Mouse (Mus musculus): Measurements from ENCODE around the gene Ttll5.

Ttll5 gene

DNA sequence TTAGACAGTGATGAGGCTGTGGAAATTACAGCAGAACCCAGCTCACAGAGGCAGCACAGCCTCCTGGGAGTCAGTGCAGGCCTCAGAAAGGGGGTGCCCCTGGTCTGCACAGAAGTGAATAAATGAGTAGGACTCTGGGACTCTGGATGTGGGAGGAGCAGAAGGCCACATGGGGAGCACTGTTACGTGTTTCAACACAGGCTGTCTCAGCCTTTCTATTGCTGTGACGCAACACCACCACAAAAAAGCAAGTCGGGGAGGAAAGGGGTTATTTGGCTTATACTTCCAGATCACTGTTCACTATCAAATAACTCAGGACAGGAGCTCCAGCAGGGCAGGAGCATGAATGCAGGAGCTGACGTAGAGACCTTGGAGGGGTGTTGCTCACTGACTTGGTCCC, 271.3 kb downstream of the Ttll5 start:
- DNase-seq (ENCODE audit: low read depth, low spot score): no peak

DNA sequence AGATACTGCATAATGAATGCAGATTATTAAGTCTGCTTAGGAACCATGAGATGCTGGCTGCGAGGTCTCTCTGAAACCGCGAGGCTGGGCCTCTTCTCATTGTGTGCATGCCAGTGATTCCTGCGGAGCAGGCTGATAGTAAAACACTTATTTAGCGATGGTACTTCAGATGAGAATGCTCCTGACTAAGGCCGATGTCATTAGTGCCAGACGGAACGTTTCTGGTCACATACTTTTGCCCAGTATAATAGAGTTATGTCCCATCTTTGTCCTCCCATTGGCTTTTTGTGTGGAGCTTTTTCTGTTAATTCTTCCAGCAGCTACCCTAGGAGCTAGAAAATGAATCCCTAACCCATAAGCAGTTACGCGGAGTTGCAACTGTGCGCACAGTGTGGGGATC, 273.3 kb downstream of the Ttll5 start:
- DNase-seq (ENCODE audit: low read depth, low spot score): no peak

DNA sequence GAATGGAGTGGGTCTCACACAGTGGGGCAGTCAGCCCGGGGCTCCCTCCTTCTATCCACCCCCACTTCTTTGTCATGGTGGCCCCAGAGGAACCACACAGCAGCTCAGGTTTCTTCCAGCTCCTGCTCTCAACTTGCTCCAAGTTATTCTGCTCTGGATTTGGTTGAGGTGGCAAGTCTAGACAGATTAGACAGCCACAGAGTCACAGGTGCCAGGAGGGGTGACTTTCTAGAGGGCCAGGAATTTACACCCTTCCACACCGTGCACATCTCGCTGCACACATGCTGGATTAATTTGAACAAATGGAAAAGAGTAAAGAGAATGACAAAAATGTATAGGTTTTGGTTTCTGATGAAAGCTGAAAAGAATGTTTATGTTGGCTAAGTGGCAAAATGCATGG, 276.3 kb downstream of the Ttll5 start:
- no peak for DNase-seq (ENCODE audit: low read depth, low spot score)

GRCm38 (mm10) chr12:86102686-86103085, 278.2 kb downstream of the Ttll5 start:
- no peak for DNase-seq (ENCODE audit: low read depth, low spot score)

DNA sequence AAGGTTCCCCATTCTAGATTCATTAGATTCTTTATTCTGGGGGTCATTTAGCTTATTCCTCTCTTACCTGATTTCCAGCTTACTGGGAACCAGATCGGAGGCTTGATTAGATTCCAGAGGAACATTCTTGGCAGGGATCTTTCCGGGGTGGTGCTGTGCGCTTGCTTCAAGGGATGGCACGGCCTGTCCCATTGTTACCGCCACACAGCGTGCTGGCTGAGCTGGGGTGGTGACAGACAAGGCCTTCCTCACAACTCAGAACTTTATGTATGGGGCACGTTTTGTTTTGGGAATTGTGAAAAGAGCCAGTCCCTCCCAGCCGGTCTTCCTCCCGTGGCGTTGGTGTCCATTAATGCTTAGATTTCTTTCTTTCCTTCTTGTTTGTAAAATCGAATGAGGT, 278.9 kb downstream of the Ttll5 start:
- no peak for DNase-seq (ENCODE audit: low read depth, low spot score)

DNA sequence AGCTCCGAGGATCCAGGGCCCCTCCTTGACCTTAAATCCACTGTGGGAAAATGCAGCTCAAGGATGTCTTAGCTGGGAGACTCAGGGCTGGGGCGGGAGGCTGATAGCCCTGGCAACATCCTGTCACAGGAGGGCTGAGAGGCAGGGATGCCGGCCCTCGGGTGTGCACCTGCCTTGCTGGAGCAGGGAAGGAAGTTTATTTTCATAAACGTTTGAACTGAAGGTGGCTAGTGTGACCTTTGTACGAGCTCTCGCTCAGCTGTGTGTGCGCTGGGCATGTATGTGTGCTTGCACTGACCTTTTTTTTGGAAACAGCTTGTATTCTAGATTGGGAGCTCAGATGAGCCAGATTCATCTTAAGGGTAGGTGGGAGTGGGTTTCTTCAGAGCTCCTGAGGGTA, 279.4 kb downstream of the Ttll5 start:
- no peak for DNase-seq (ENCODE audit: low read depth, low spot score)

DNA sequence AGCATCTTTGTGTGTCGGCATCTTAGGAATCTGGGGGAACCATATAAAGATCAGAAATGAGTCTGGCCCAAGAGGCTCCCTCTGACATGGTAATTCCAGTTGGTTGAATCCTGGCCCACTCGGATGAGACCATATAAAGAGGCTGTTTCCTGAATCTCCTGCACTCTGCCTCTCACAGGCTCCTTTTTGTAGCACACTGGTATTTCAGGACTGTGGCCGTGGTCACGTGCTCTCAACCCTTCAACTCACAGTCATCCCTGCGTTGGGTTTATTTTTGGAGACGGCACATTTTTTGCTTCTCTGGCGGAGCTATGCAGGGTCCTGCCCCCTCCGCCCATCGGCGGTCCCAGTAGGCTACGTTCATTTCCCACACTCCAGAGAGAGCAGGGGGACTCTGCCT, 279.8 kb downstream of the Ttll5 start:
- no peak for DNase-seq (ENCODE audit: low read depth, low spot score)

DNA sequence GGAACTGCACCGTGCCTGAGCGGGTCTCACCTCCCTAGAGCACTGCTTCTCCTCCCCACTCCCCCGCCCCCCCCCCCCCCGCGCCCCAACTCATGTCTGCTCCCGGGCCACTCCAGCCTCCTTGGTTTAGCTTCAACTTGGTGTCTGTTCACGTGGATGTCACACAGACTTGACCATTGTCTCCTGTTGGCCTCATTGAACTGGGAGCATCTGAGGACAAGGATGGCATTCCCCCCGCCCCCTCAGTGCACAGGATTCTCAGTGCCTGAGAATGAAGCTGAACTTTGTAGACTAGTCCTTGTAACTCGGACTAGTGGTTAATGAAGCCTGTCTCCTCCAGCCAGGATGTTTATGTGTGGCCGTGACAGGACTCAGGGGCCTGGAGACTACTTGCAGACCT, 281.1 kb downstream of the Ttll5 start:
- DNase-seq (ENCODE audit: low read depth, low spot score): no peak

GRCm38 (mm10) chr12:86106086-86106485, 281.6 kb downstream of the Ttll5 start:
- no peak for DNase-seq (ENCODE audit: low read depth, low spot score)

DNA sequence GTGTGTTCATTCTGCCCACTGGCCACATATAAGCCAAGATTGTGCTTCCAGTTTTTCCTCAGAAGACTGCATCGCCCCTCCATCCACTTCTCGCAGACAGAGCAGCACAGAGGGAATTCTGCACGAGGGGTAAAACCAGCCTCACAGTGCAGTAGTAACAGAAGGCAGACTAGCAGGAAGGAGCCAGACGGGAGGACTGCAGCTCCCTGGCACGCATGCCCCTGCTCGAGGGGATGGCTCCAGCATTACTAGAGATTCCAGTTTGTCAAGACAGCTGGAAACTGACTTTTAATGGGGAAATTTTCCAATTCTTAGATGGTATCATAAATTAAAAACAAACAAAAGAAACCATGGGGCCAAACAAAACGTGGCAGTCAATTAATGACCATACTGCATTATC, 283.2 kb downstream of the Ttll5 start:
- no peak for DNase-seq (ENCODE audit: low read depth, low spot score)

- no peak for DNase-seq (ENCODE audit: low read depth, low spot score)
Observed at GRCm38 (mm10) chr12:86109531-86109930, 285.1 kb downstream of the Ttll5 start.

DNA sequence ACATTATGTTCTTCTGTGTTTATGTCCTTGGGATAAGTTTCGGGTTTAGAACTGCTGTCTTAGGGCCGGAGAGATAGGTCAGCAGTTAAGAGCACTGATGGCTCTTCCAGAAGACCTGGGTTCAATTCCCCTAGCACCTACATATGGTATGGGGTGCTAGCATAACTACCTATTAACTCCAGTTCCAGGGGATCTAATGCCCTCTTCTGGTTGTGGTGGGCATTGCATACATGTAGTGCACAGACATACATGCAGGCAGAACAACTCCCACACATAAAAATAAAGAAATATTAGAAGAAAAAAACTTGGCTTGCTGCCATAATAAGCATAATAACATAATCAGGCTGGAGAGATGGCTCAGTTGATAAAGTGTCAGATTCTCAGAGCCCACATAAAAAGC, 286.2 kb downstream of the Ttll5 start:
- DNase-seq (ENCODE audit: low read depth, low spot score): no peak
